Mouse (Mus musculus) bone marrow macrophage, adult 2 months (primary cell): Measurements from ENCODE around the gene Ppp5c.

Experiments
- CTCF ChIP-seq: IDR thresholded peaks from 2 replicates; pipeline ENCODE4 v1.5.1; 2012; ENCODE audit warnings: low read depth, mild to moderate bottlenecking, low read length, moderate library complexity
- POLR2A ChIP-seq: IDR thresholded peaks from 2 replicates; pipeline ENCODE4 v1.6.1; 2012; ENCODE audit warnings: mild to moderate bottlenecking, low read depth, low read length, borderline replicate concordance

- TF ChIP-seq POLR2A (no peak), CTCF (no peak)
Measured at GRCm38 (mm10) chr7:17067000-17067399, 39.3 kb upstream of the Ppp5c start.
